Mouse (Mus musculus): ENCODE results near the gene Dzank1. TPM values are rescaled to one million over a fixed set of nuclear protein-coding genes. Genes with fewer than 3 reads are reported as not detected.

Gene Dzank1
- polyA plus RNA-seq, 1 experiment, result 1.4 TPM

GRCm38 (mm10) chr2:144514619-144515018 lies 12.6 kb downstream of the Dzank1 start:
- H3K4me1 ChIP-seq (ENCODE audit: control insufficient read depth, insufficient read depth, insufficient read length, low read length), result no peaks in the 10 kb centered on the region

GRCm38 (mm10) chr2:144502134-144502533 lies 25.1 kb downstream of the Dzank1 start:
- no peak overlapping the region for H3K27ac ChIP-seq (replicated peaks; ENCODE audit: low read depth, low read length)
- no peak overlapping the region for H3K4me3 ChIP-seq (ENCODE audit: insufficient read depth, low read depth, low read length)
- H3K4me1 ChIP-seq (ENCODE audit: control insufficient read depth, insufficient read depth, insufficient read length, low read length), result no peaks in the 10 kb centered on the region

More at GRCm38 (mm10) chr2:144514619-144515018, 12.6 kb downstream of the Dzank1 start:
- H3K27ac ChIP-seq (replicated peaks; ENCODE audit: low read depth, low read length), result no peak overlapping the region
- no peak overlapping the region for H3K4me3 ChIP-seq (ENCODE audit: insufficient read depth, low read depth, low read length)

GRCm38 (mm10) chr2:144489342-144489741 lies 37.9 kb downstream of the Dzank1 start:
- Histone ChIP-seq H3K27ac (replicated peaks; ENCODE audit: low read depth, low read length) (no peak overlapping the region), H3K4me1 (ENCODE audit: control insufficient read depth, insufficient read depth, insufficient read length, low read length) (no peaks in the 10 kb centered on the region; the same call in 1 of the 2 replicates), H3K4me3 (ENCODE audit: insufficient read depth, low read depth, low read length) (no peak overlapping the region)

GRCm38 (mm10) chr2:144487476-144487875 lies 39.7 kb downstream of the Dzank1 start:
- Histone ChIP-seq H3K4me1 (ENCODE audit: control insufficient read depth, insufficient read depth, insufficient read length, low read length) (no peaks in the 10 kb centered on the region; the same call in 1 of the 2 replicates), H3K27ac (replicated peaks; ENCODE audit: low read depth, low read length) (no peak overlapping the region), H3K4me3 (ENCODE audit: insufficient read depth, low read depth, low read length) (no peak overlapping the region)

DNA sequence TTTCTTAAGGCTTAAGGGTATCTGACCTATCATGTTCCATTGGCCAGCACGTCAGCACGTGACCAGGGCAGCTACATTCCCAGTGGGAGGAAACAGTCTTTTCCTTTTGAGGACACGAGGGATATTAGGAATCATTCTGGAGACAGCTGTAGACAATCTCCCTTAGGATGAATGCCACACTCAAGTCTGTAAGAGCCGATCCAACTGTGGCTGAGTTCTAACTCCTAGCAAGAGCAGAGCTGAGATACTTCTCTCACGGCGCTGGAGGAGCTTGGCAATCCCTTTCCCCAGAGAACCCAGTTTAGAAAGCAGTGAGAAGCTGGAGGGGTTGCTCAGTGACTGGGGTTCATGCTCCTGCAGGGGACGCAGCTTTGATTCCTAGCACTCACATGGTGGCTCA lies 41.8 kb downstream of the Dzank1 start:
- Histone ChIP-seq H3K4me1 (ENCODE audit: control insufficient read depth, insufficient read depth, insufficient read length, low read length) (no peaks in the 10 kb centered on the region), H3K4me3 (ENCODE audit: insufficient read depth, low read depth, low read length) (no peak overlapping the region), H3K27ac (replicated peaks; ENCODE audit: low read depth, low read length) (no peak overlapping the region)

- no peak overlapping the region for H3K4me3 ChIP-seq (ENCODE audit: insufficient read depth, low read depth, low read length)
- no peak overlapping the region for H3K27ac ChIP-seq (replicated peaks; ENCODE audit: low read depth, low read length)
- H3K4me1 ChIP-seq (ENCODE audit: control insufficient read depth, insufficient read depth, insufficient read length, low read length), result no peaks in the 10 kb centered on the region
Observed at GRCm38 (mm10) chr2:144484084-144484483, 43.1 kb downstream of the Dzank1 start.

DNA sequence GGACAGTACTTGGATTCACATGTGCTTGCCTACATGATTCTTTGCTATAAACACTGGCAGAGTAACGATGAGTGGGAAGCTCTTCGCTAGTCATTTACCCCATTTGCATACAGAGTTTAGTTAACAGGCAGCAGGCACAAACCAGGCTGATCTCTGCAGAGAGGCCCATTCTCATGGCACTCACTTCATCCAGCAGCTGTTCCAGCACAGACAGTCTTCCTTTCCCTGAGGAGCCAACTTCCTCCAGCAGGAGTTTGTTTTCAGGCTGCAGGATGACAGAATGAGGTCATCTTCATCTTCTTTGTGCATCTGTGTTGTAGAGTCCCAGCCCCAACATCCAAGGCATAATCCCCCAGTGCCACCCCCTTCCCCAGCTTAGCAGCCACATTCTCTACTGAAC lies 47.8 kb downstream of the Dzank1 start:
- Histone ChIP-seq H3K4me3 (ENCODE audit: insufficient read depth, low read depth, low read length) (no peak overlapping the region), H3K4me1 (ENCODE audit: control insufficient read depth, insufficient read depth, insufficient read length, low read length) (no peaks in the 10 kb centered on the region), H3K27ac (replicated peaks; ENCODE audit: low read depth, low read length) (no peak overlapping the region)

- Histone ChIP-seq H3K4me3 (ENCODE audit: insufficient read depth, low read depth, low read length) (no peak overlapping the region), H3K4me1 (ENCODE audit: control insufficient read depth, insufficient read depth, insufficient read length, low read length) (no peaks in the 10 kb centered on the region), H3K27ac (replicated peaks; ENCODE audit: low read depth, low read length) (no peak overlapping the region)
Observed at GRCm38 (mm10) chr2:144467203-144467602, 60.0 kb downstream of the Dzank1 start.

- no peaks in the 10 kb centered on the region for H3K4me1 ChIP-seq (ENCODE audit: control insufficient read depth, insufficient read depth, insufficient read length, low read length)
- no peak overlapping the region for H3K4me3 ChIP-seq (ENCODE audit: insufficient read depth, low read depth, low read length)
- no peak overlapping the region for H3K27ac ChIP-seq (replicated peaks; ENCODE audit: low read depth, low read length)
Observed at GRCm38 (mm10) chr2:144465876-144466575, 61.2 kb downstream of the Dzank1 start.

GRCm38 (mm10) chr2:144464799-144465760 lies 62.1 kb downstream of the Dzank1 start:
- Histone ChIP-seq H3K4me1 (ENCODE audit: control insufficient read depth, insufficient read depth, insufficient read length, low read length) (no peaks in the 10 kb centered on the region), H3K27ac (replicated peaks; ENCODE audit: low read depth, low read length) (no peak overlapping the region), H3K4me3 (ENCODE audit: insufficient read depth, low read depth, low read length) (no peak overlapping the region)

DNA sequence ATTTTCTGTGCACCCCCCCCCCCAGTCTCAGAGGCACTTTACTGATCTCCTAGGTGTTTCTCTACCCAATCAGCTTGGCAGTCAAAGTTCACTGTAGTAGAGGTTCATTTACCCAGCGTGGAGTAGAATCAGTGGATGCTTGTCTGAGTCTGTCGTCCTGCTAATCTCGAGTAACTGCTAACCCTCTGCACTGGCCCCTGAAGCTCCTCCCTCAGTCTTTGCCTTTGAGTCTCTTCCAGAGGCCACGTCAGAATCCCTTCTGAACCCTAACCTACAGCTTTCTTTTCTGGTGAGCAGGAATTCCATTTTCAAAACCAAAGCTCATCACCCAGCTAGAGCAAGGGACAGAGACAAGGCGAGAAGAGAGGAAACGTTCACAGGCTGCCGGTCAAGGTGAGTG lies 63.0 kb downstream of the Dzank1 start:
- no peak overlapping the region for H3K27ac ChIP-seq (replicated peaks; ENCODE audit: low read depth, low read length)
- no peaks in the 10 kb centered on the region for H3K4me1 ChIP-seq (ENCODE audit: control insufficient read depth, insufficient read depth, insufficient read length, low read length)
- no peak overlapping the region for H3K4me3 ChIP-seq (ENCODE audit: insufficient read depth, low read depth, low read length)

DNA sequence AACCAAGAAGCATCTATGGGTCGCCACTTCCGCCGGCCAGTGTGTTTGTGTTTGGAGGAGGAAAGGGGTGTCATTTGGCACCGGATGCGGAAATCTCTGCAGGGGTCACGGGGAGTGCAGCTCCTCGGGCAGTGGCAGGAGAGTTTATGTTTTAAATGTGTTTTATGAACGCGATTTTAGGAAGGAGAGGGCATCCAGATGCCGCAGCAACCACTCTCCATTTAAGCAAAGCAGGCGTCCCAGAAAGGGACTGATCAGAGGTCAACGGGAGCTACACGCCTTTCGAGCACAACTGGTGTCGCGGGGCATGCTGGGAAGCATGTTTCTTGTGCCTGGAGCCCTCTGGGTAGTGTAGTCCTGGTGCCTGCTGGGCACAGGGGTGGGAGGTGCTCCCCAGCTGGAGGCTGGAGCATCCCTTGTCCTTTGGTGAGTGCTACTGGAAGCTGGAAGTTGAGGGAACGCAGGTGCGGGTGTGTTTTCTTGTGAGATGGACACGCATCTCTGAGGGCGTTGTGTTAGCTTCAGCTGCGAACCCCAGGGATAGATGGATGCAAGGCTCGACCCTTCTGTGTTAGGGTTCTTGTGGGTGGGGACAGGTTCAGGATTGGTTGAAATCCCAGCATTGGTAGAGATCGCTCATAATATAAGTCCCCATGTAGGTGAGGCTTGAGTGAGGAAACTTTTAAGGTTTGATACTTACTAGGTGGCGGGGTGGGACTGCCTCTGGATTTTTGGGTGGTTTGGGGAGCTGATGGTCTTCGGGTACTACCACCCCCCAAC lies 68.0 kb downstream of the Dzank1 start:
- H3K27ac ChIP-seq (replicated peaks; ENCODE audit: low read depth, low read length), result peak overlapping the region; percentile 85
- H3K4me3 ChIP-seq (ENCODE audit: insufficient read depth, low read depth, low read length), result peak overlapping the region; percentile 75
- no peaks in the 10 kb centered on the region for H3K4me1 ChIP-seq (ENCODE audit: control insufficient read depth, insufficient read depth, insufficient read length, low read length)

- H3K4me3 ChIP-seq (ENCODE audit: insufficient read depth, low read depth, low read length), result peak overlapping the region; percentile 75
Observed at GRCm38 (mm10) chr2:144458355-144458754, 68.9 kb downstream of the Dzank1 start.

DNA sequence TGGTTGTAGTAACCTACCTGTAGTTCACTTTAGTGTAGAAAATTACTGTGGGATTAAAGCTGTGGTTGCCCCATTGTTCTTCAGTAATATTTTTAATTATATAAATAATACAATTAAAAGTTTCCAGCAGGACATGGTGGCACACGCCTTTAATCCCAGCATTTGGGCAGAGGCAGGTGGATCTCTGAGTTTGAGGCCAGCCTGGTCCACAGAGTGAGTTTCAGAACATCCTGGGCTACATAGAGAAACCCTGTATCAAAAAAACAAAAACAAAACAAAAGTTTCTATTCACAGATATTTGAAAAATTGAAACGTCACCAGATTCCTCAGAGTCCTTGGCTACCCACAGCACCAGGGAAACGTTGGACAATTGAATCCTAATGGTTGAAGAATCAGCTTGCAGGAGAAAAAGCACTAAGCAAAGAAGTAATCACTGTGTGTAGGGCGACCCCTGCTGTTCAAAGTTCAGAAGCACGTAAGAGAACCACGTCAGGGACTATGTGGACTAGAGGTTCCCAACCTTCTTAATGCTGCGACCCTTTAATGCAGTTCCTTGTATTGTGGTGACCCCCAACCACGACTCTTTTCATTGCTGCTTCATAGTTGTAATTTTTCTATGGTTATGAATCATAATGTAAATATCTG lies 74.7 kb downstream of the Dzank1 start:
- Histone ChIP-seq H3K4me3 (ENCODE audit: insufficient read depth, low read depth, low read length) (no peak overlapping the region), H3K4me1 (ENCODE audit: control insufficient read depth, insufficient read depth, insufficient read length, low read length) (no peaks in the 10 kb centered on the region), H3K27ac (replicated peaks; ENCODE audit: low read depth, low read length) (no peak overlapping the region)

More at GRCm38 (mm10) chr2:144458355-144458754, 68.9 kb downstream of the Dzank1 start:
- H3K4me1 ChIP-seq (ENCODE audit: control insufficient read depth, insufficient read depth, insufficient read length, low read length), result no peaks in the 10 kb centered on the region
- no peak overlapping the region for H3K27ac ChIP-seq (replicated peaks; ENCODE audit: low read depth, low read length)

Data from brown adipose tissue, adult 24 weeks (tissue).